Mouse (Mus musculus): ENCODE measurements around the gene Flnb.

DNA sequence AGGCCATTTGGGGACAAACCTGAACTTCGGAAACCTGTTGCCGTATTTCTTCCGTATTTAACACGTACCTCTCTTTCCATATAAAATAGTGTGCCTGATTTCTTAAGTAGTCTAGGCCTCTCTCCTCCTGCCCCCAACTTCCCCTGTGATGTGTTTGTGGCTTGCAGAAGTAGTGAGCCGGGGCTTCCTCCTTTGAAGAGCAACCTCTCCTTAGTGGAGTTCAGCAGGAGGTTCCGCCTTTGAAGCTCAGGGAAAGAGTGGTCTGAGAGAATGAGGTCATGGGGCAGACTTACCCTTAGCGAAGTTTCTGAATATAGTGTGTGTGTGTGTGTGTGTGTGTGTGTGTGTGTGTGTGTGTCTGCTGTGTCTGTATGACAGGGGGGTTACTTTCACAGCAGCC, 96.1 kb downstream of the Flnb start:
- TF ChIP-seq CTCF (IDR thresholded peaks at IDR 0.05; ENCODE audit: control insufficient read depth, insufficient read depth, insufficient replicate concordance, low read depth, low read length) (no peak), POLR2A (IDR thresholded peaks at IDR 0.05; ENCODE audit: control insufficient read depth, low read depth, low read length) (no peak)
